Mouse (Mus musculus) bone marrow macrophage, adult 2 months (primary cell): Measurements from ENCODE around the gene Asic2.

ENCODE experiments used
- CTCF ChIP-seq: IDR thresholded peaks from 2 replicates; pipeline ENCODE4 v1.5.1; 2012; ENCODE audit warnings: low read depth, mild to moderate bottlenecking, low read length, moderate library complexity
- POLR2A ChIP-seq: IDR thresholded peaks from 2 replicates; pipeline ENCODE4 v1.6.1; 2012; ENCODE audit warnings: mild to moderate bottlenecking, low read depth, low read length, borderline replicate concordance

DNA sequence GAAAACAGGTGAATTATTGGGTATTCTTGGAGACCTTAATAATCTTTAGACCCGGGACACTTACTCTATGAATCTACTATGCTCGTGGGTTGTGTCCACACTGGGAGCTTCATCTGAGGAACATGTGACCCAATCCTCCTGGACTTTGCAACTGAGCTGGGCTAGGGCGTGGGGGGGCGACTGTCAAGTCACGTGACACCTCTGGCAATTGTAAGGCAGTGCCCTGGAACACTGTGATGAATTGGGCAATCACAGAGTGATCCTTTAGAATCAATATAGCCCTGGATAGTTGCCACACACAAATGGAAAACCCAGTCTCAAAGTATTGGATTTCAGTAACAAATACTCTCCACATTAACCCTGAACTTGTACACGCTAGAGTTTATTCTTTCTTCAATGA is 867.4 kb downstream of the Asic2 start:
- TF ChIP-seq CTCF (no peak), POLR2A (no peak)
